In genomic region chr11:113610266-113610665, GRCm38 (mm10) we compare ENCODE assay signal across 14 mouse cellular contexts. TPM values are rescaled to one million over a fixed set of nuclear protein-coding genes. Genes with fewer than 3 reads are reported as not detected.
DNase-seq lines count a peak whose midpoint lies in the region; ATAC-seq and TF ChIP-seq lines count a peak whose summit lies in the region.
"Had no signal": no experiment of that assay in that cellular context is flagged by ENCODE, and none has a peak within 500 bp of the region (broad histone marks: within the 10 kb centered on the region; RNA-seq: fewer than 3 reads in every experiment).

No protein-coding gene starts in this region.

- no peak overlapping the region for H3K4me3 ChIP-seq in forebrain, postnatal 0 days (ENCODE audit: low read depth, low read length)
- H3K4me3 ChIP-seq in forebrain, embryonic 15.5 days, result no peak overlapping the region
- H3K4me3 ChIP-seq in liver, embryonic 11.5 days (ENCODE audit: low read depth, low read length), result no peak overlapping the region
- H3K4me3 ChIP-seq: erythroblast, embryonic 14.5 days; limb, embryonic 12.5 days; neural tube, embryonic 12.5 days had no signal

- peaks cover 9% of the 10 kb centered on the region for H3K4me1 ChIP-seq in forebrain, postnatal 0 days (ENCODE audit: insufficient read depth)
- peaks cover 10% of the 10 kb centered on the region for H3K4me1 ChIP-seq in forebrain, embryonic 15.5 days
- peaks cover 8% of the 10 kb centered on the region for H3K4me1 ChIP-seq in liver, embryonic 11.5 days (replicated peaks; ENCODE audit: control insufficient read depth, insufficient read depth, low read length)

- no peak for TF ChIP-seq CTCF in forebrain, postnatal 0 days (IDR thresholded peaks at IDR 0.05; ENCODE audit: low read depth)

- 51% methylated on average over 5 of the region's 5 CpGs for WGBS in forebrain, postnatal 0 days
- 69% methylated on average over 5 of the region's 5 CpGs for WGBS in forebrain, embryonic 15.5 days
- 62% methylated on average over 5 of the region's 5 CpGs for WGBS in liver, embryonic 11.5 days

- no peak for ATAC-seq in forebrain, postnatal 0 days
- no peak for ATAC-seq in forebrain, embryonic 15.5 days (replicated peaks)
- ATAC-seq in liver, embryonic 11.5 days (replicated peaks; ENCODE audit: low FRiP score), result no peak

- H3K9ac ChIP-seq in forebrain, postnatal 0 days, result no peak overlapping the region
- no peak overlapping the region for H3K9ac ChIP-seq in forebrain, embryonic 15.5 days (replicated peaks)
- H3K9ac ChIP-seq in liver, embryonic 11.5 days (ENCODE audit: low read depth, low read length), result no peak overlapping the region
- H3K9ac ChIP-seq: limb, embryonic 12.5 days; neural tube, embryonic 12.5 days had no signal

- H3K27ac ChIP-seq in forebrain, postnatal 0 days (ENCODE audit: low read depth, low read length), result no peak overlapping the region
- H3K27ac ChIP-seq in forebrain, embryonic 15.5 days (replicated peaks), result no peak overlapping the region
- peak overlapping the region; percentile 21; the same call in 1 of the 2 replicates for H3K27ac ChIP-seq in liver, embryonic 11.5 days (ENCODE audit: low read depth, low read length)
- H3K27ac ChIP-seq: limb, embryonic 12.5 days; neural tube, embryonic 12.5 days had no signal

- H3K36me3 ChIP-seq in forebrain, postnatal 0 days (ENCODE audit: insufficient read depth), result no peaks in the 10 kb centered on the region
- no peaks in the 10 kb centered on the region for H3K36me3 ChIP-seq in forebrain, embryonic 15.5 days
- no peaks in the 10 kb centered on the region for H3K36me3 ChIP-seq in liver, embryonic 11.5 days (ENCODE audit: control insufficient read depth, insufficient read depth, low read length)
- H3K36me3 ChIP-seq: limb, embryonic 12.5 days; neural tube, embryonic 12.5 days had no signal

- DNase-seq in forebrain, postnatal 0 days, result peak; percentile 70
- no peak for DNase-seq in liver, embryonic 11.5 days (ENCODE audit: low spot score)
- DNase-seq in liver, result no peak
- DNase-seq in adipocyte (ENCODE audit: low spot score), result peak; percentile 7
- peak; percentile 56 to 64 for DNase-seq in kidney, postnatal 4 days
- DNase-seq in thymus, postnatal 25 days, result no peak
- DNase-seq in left cerebral cortex, postnatal 10 days (ENCODE audit: extremely low spot score in 1 of 2, low spot score in 2 of 2), result no peak
- DNase-seq: cerebellum, postnatal 36 days; retina, postnatal 1 day had no signal

- H3K4me2 ChIP-seq in forebrain, postnatal 0 days (ENCODE audit: low read depth), result no peak overlapping the region
- H3K4me2 ChIP-seq in forebrain, embryonic 15.5 days (replicated peaks), result no peak overlapping the region
- no peak overlapping the region for H3K4me2 ChIP-seq in liver, embryonic 11.5 days
- H3K4me2 ChIP-seq: limb, embryonic 12.5 days; neural tube, embryonic 12.5 days had no signal

- H3K27me3 ChIP-seq in forebrain, postnatal 0 days (ENCODE audit: insufficient read depth, low read length), result no peaks in the 10 kb centered on the region
- no peaks in the 10 kb centered on the region for H3K27me3 ChIP-seq in forebrain, embryonic 15.5 days
- H3K27me3 ChIP-seq in liver, embryonic 11.5 days (replicated peaks; ENCODE audit: control insufficient read depth, insufficient read depth, low read length), result no peaks in the 10 kb centered on the region
- H3K27me3 ChIP-seq: limb, embryonic 12.5 days; neural tube, embryonic 12.5 days had no signal

- H3K9me3 ChIP-seq in forebrain, postnatal 0 days (ENCODE audit: low read length), result no peaks in the 10 kb centered on the region
- no peaks in the 10 kb centered on the region for H3K9me3 ChIP-seq in forebrain, embryonic 15.5 days
- H3K9me3 ChIP-seq in liver, embryonic 11.5 days (ENCODE audit: control insufficient read depth, low read length), result no peaks in the 10 kb centered on the region

- intact Hi-C loops in left cerebral cortex, postnatal 10 days (cut with DNase I), result no loop called here

RNA-seq across cellular contexts. Expression of gene Sstr2, which starts 8.9 kb away (rescaled TPM):
- total RNA-seq in forebrain, postnatal 0 days (2014; rRNA removed), result 19.9 and 32.2 TPM in 2 replicates
- 23.1 and 27.1 TPM in 2 replicates for polyA plus RNA-seq in forebrain, postnatal 0 days (2015; fragmentation: Nextera tagmentation; extraction: Ambion mirVana)
- polyA plus RNA-seq in forebrain, embryonic 15.5 days (2015; fragmentation: Nextera tagmentation; extraction: Ambion mirVana), result 85.6 and 102 TPM in 2 replicates
- polyA plus RNA-seq in liver, embryonic 11.5 days (2014; fragmentation: Nextera tagmentation; extraction: Ambion mirVana), result 2.2 and 2.7 TPM in 2 replicates
- 10 to 100 TPM; 33.8 to 38.1 TPM for total RNA-seq in left cerebral cortex, postnatal 10 days (2021)
- total RNA-seq: heart, postnatal 10 days had no signal
- polyA plus RNA-seq: erythroblast, embryonic 14.5 days had no signal

RNA-seq across cellular contexts. Expression of gene Cog1, which starts 38.7 kb away (rescaled TPM):
- total RNA-seq in forebrain, postnatal 0 days (2014; rRNA removed), result 37.2 and 48.8 TPM in 2 replicates
- polyA plus RNA-seq in forebrain, postnatal 0 days (2015; fragmentation: Nextera tagmentation; extraction: Ambion mirVana), result 25.3 and 28.6 TPM in 2 replicates
- 36.9 and 37.6 TPM in 2 replicates for polyA plus RNA-seq in forebrain, embryonic 15.5 days (2015; fragmentation: Nextera tagmentation; extraction: Ambion mirVana)
- polyA plus RNA-seq in liver, embryonic 11.5 days (2014; fragmentation: Nextera tagmentation; extraction: Ambion mirVana), result 24.0 and 24.7 TPM in 2 replicates
- total RNA-seq in left cerebral cortex, postnatal 10 days (2021), result 10 to 100 TPM; 38.0 to 38.2 TPM

RNA-seq across cellular contexts. Expression of gene Slc39a11, which starts 39.6 kb away (rescaled TPM):
- 36.9 and 48.2 TPM in 2 replicates for total RNA-seq in forebrain, postnatal 0 days (2014; rRNA removed)
- polyA plus RNA-seq in forebrain, postnatal 0 days (2015; fragmentation: Nextera tagmentation; extraction: Ambion mirVana), result 33.1 and 39.1 TPM in 2 replicates
- 39.6 and 42.2 TPM in 2 replicates for polyA plus RNA-seq in forebrain, embryonic 15.5 days (2015; fragmentation: Nextera tagmentation; extraction: Ambion mirVana)
- polyA plus RNA-seq in liver, embryonic 11.5 days (2014; fragmentation: Nextera tagmentation; extraction: Ambion mirVana), result 20.9 TPM in 2 replicates
- 10 to 100 TPM; 19.9 to 21.8 TPM for total RNA-seq in left cerebral cortex, postnatal 10 days (2021)

Comparison
In these comparisons a context has a peak if more than half of its experiments do, and no peak if none do; other contexts are left out.
1. DNase-seq: peak in forebrain, postnatal 0 days (single experiment), adipocyte (single experiment) and kidney, postnatal 4 days (2 of 2); none in liver, embryonic 11.5 days (single experiment), liver (single experiment), thymus, postnatal 25 days (single experiment) and left cerebral cortex, postnatal 10 days (0 of 2).